Mouse (Mus musculus): ENCODE data around the gene Cfap46.

Cfap46 gene

DNA sequence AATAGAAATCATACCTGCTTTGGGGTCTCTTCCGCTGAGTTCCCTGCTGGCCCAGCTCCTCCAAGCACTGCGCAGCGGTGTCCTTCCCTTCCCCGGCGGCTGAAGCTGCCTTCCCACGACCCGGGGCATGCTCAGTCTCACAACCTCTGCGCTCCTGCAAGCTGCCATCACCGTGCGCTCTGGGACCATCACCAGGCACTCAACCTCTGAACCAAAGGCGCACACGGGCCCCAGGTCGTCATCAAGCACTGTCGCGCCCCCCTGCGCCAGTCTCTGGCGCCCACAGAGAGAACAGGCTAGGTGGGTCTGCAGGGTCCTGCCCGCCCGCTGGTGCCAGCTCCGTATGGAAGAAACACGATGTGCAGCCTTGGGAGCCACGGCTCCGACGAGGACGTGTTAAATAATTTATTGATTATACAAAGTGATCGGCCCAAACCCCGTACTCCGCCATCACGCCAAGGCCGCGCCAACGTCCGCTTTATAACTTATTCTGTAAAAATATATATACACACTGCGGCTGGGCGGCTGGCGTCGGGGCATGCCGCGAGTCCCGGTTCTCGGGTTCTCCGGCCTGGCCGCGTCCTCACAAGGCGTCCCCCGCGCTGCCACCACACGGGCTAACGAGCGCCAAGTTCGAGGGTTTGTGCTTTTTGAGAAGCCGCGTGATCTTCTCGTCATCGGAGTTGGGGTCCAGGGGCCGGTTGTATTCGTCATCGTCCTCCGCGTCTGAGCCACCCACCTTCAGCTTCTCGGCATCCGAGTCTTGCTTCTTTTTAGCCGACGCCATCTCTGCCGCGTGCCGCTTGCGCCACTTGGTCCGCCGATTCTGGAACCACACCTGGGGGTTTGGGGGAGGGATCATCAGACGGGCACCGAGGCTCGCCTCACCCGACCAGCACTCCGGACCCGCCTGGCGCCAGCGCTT is 102.5 kb downstream of the Cfap46 start:
- no peak for DNase-seq (ENCODE audit: low read depth, low spot score)

DNA sequence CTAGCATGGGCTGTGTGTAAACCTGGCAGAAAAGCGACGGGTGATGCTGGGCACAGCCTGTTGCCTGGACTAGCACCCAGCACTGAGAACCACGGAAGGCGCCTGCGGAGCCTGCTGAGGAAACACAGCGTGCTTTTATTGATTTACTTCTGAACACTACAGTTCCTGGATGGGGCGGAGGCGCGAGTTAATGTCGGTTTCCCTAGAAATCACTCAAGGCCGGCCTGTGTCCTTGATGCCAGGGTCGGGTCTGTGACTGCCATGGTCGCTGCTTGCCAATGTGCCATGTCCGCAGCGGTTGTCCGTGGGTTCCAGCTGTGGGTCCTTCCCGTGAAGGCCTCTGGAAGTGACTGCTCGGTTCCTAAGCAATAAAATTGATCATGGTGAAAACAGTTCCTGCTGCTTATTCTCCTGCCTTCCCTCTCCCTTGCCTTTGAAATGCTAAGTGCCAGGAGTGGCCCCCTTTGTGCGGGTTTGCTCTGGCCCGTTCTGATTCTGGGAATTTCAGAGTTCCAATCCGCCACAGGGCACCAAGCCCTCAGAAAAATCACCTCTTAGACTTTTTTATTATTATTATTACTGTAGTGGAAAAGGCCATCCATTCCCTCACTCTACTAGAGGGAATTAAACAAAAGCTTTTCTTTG is 104.2 kb downstream of the Cfap46 start:
- DNase-seq (ENCODE audit: low read depth, low spot score): no peak

DNA sequence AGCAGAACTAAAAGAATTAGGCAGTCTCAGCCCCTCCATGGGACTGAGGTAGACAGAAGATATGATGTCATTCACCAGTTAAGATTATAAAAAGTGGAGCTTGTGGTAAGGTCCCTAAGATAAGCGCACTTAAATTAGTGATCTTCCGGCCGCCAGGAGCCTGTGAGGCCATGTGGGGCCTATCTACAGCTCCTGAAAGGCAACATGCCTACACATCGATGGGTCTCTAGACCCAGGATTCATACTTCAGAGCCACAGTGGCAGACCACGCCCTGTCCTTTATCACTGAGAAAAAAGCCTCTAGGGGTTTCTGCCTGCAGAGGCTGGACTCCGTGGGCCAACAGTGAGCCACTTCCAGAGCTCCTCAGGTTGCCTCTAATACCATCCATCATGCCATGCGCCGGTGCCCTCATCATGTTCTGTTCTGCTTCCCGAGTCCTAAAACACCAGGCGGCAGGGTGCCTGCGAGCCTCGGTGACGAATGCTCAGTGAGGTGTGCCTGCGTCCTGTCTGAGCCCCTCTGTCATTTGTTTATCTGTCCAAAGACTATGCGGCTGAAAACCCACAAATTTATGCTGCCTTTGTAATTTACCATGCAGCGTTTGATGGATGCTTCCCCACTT is 107.4 kb downstream of the Cfap46 start:
- DNase-seq (ENCODE audit: low read depth, low spot score): no peak

DNA sequence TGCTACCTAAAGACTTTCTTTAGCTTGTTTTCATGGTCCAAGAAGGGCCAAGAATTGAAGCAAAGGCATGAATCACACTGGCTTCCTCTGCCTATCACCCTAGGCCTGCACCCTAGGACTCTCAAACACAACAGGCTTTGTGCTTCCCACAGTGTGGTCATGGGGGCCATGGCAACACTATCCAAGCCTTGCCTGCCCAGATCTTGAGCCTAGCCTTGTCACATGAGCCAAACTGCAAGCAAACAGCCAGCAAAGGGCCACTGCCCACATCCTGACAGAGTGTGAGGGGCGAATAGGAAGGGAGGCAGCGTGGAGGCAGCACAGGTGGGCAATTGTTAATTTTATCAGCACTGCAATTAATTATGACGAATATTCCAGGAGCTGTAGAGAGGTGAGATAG is 111.0 kb downstream of the Cfap46 start:
- no peak for DNase-seq (ENCODE audit: low read depth, low spot score)

DNA sequence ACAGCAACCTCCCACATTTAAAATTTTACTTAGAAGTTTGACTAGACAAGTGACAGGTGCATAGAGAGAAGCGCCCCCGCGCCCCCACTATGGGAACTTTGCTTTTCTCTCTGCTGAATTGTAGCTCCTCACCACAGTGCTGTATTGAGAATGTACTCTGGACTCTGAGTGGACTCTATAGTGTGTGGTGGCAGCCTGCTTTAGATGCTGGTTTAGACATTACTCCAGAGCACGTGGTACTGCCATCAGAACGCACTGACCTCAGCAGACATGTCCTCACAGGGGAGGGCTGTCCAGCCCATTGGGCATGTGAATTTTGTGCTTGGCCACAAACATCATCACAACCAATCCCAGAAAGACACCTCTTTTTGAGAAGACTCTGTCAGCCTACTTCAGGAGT is 112.8 kb downstream of the Cfap46 start:
- no peak for DNase-seq (ENCODE audit: low read depth, low spot score)

DNA sequence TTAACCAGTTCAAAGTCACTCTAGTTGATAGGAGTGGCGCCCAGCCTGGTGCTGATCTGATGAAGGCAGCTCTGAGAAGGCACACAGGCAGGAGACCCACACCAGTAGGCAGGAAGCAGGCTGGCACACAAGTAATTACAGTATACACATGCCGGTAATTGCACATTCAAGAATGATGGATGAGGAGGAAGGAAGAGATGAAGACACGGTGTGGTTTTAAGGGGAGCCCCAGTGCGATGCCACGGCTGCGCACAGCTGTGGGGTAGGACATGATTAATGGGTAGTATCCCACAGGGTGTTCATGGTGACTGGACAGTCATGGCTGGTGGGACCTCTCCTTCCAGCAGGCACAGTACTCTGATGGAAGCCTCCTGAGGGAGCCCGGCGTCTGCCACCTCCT is 117.1 kb downstream of the Cfap46 start:
- DNase-seq (ENCODE audit: low read depth, low spot score): no peak

DNA sequence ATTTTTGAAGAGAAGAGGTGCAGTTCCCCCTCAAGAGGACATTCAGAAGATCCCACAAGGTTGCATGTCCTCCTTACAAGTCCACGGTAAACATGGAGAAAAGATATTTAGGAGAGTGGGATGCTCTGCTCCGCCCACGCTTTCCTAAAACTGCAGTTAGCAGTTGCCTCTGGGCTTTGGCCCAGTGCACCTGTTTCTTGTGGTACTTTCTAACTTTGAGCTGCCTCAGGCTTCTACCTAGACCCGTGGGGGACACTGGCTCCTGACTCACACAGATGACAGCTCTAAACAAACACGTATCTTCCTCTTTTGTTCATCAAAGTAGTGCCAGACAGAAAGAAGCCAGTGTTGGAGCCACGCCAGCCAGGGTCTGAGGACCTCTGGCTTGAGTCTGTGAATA is 117.6 kb downstream of the Cfap46 start:
- DNase-seq (ENCODE audit: low read depth, low spot score): no peak

DNA sequence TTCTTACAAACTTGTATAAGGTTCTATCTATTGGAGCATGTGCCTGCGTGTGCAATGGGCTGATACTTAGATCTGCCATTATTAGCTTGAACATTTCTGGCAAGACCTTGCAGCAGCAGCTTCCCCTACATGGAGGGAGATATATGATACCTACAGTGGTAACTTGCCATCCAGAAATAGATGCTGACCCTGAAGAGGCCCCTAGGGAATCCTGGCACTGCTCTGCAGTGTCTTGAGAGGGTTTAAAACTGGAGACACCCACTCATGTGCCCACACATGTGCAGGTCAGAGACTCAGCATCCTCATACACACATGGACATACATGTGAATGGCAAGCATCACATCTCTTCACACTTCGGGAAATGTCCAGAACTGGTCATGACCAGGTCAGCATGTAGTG is 119.5 kb downstream of the Cfap46 start:
- no peak for DNase-seq (ENCODE audit: low read depth, low spot score)

DNA sequence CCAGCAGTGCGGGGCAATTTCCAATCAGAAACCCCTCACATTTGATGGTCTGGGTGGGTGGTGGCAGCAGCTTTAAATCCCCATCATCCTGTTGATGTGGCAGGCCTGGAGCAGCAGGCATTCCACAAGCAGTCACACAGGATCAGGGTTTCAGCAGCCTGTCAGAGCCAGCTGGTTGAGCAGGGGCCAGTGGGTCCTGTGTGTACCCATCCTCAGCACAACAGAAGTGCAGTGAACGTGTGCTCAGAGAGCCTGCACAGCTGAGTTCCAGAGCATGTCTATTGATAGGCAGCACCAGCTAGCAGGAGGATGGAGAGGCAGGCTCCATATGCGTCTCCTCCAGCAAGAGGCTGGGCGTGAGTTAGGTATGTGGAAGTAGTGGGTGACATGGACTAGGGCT is 120.2 kb downstream of the Cfap46 start:
- no peak for DNase-seq (ENCODE audit: low read depth, low spot score)

DNA sequence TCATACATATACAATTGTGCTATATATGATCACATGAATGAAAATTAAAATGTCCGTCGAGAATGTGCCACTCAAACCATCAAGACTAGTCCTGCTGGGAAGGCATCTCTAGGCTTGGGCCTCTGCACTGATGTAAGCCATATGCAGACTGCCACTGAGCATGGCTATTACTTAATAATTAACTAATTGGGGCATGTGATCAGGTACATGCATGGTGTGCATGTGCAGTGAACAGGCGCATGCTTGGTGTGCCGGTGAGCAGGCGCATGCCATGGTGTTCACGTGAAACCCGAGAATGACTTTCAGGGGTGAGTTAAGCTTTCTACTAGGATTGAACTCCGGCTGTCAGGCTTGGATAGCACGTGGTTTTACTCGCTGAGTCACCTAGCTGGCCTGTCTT is 124.0 kb downstream of the Cfap46 start:
- peak; percentile 17 for DNase-seq (ENCODE audit: low read depth, low spot score)

DNA sequence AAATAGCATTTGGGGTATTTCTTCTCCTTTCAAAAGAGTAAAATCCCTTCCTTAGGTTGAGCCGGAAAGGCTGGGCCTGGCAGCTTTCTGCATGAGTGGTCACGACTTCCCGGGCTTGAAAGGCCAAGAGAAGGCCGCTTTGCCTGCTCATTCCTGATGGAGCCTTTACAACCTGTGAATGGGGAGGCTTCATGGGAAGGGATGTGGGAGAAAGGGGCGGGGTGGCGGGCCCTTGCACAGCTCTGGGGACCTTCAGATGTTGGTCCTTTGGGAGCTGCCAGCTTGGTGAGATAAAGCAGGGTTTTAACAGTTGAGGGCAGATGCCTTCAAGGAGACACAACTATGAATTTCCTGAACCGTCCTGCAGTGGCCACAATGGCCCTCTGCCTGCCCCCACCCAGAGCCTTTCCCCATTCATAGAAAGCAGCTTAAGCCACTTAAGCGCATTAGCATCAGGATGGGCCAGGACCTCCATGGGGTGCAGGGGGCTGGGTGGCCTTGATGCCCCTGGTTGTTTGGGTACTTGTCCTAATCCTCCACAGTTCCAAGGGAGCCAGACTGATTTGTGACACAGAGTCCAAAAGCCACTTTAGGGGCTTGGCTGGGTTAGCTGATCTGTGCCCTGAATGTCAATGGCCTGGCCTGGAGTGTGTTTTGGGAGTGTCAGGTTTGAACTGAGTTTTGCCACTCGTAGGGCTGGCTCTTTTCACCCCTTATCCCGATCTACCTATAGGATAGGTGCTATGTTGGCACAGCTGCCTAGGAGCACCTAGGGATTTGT is 126.7 kb downstream of the Cfap46 start:
- no peak for DNase-seq (ENCODE audit: low read depth, low spot score)

DNA sequence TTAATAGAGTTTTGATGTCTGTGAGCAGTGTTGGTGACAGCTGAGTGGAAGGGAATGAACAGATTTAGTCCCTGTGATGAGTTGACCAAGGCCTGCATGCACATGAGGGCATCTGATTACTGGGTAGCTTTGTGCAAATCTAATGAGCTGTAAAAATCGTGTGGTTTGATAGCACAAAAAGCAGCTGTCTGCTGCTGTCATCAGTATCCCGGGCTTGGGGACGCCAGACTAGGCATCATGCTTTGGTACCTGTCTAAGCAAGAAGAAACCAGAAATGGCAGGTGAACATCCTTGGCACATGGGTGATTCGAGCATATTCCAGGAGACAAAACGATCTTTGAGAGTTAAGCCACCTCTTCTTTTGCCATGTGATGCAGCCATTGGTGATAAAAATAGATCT is 127.3 kb downstream of the Cfap46 start:
- DNase-seq (ENCODE audit: low read depth, low spot score): no peak

DNA sequence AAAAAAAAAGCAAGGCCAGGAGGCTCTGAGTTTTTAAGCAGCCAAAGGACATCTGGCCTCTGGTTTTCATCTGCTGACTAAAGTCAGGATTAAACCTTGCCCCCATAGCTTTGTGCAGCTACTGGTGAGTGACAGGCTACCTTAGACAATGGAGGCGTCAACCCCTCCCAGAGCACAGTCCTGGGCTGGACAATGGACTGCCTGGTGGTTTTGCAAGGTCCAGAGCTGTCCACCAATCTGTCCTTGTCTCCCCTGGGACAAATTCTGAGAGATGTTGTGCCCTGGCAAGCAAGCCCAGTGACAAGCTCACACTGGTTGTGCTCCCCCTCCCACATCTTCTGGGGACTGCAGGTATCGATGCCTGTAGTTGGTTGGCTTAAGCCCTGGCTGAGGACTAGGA is 132.1 kb downstream of the Cfap46 start:
- DNase-seq (ENCODE audit: low read depth, low spot score): no peak
